Mouse (Mus musculus) cerebellum, adult 9-10 months (tissue): ENCODE measurements around the gene Fshr.
A peak's percentile ranks its signal among the peaks of the same experiment; 100 is the strongest.

Source experiments
- DNase-seq: peaks from one replicate; pipeline ENCODE4 v3.0.0; 2022

Gene Fshr

GRCm38 (mm10) chr17:89032981-89033380, 167.5 kb downstream of the Fshr start:
- no peak for DNase-seq

- DNase-seq = no peak
Observed at GRCm38 (mm10) chr17:89019518-89019917, 181.0 kb downstream of the Fshr start.

- no peak for DNase-seq
Observed at GRCm38 (mm10) chr17:89017002-89017401, 183.5 kb downstream of the Fshr start.

- no peak for DNase-seq
Observed at GRCm38 (mm10) chr17:89013691-89014090, 186.8 kb downstream of the Fshr start.

GRCm38 (mm10) chr17:89009117-89009516, 191.4 kb downstream of the Fshr start:
- DNase-seq = no peak

- no peak for DNase-seq
Observed at GRCm38 (mm10) chr17:89008680-89009079, 191.8 kb downstream of the Fshr start.

- no peak for DNase-seq
Observed at GRCm38 (mm10) chr17:89005959-89006358, 194.5 kb downstream of the Fshr start.

- no peak for DNase-seq
Observed at GRCm38 (mm10) chr17:88999907-89000306, 200.6 kb downstream of the Fshr start.

- no peak for DNase-seq
Observed at GRCm38 (mm10) chr17:88998243-88998642, 202.2 kb downstream of the Fshr start.

- DNase-seq = no peak
Observed at GRCm38 (mm10) chr17:88991238-88991637, 209.2 kb downstream of the Fshr start.

GRCm38 (mm10) chr17:88980708-88981355, 219.6 kb downstream of the Fshr start:
- no peak for DNase-seq

GRCm38 (mm10) chr17:88974538-88974937, 225.9 kb downstream of the Fshr start:
- DNase-seq = no peak

GRCm38 (mm10) chr17:88966028-88966427, 234.4 kb downstream of the Fshr start:
- no peak for DNase-seq

- DNase-seq = peak; percentile 51
Observed at GRCm38 (mm10) chr17:88954011-88954410, 246.5 kb downstream of the Fshr start.

GRCm38 (mm10) chr17:88938153-88938681, 262.3 kb downstream of the Fshr start:
- DNase-seq = no peak

GRCm38 (mm10) chr17:88937341-88938152, 262.9 kb downstream of the Fshr start:
- DNase-seq = no peak

- no peak for DNase-seq
Observed at GRCm38 (mm10) chr17:88936941-88937340, 263.5 kb downstream of the Fshr start.
